1 mouse cellular context compared by ENCODE assay signal in the genomic region with DNA sequence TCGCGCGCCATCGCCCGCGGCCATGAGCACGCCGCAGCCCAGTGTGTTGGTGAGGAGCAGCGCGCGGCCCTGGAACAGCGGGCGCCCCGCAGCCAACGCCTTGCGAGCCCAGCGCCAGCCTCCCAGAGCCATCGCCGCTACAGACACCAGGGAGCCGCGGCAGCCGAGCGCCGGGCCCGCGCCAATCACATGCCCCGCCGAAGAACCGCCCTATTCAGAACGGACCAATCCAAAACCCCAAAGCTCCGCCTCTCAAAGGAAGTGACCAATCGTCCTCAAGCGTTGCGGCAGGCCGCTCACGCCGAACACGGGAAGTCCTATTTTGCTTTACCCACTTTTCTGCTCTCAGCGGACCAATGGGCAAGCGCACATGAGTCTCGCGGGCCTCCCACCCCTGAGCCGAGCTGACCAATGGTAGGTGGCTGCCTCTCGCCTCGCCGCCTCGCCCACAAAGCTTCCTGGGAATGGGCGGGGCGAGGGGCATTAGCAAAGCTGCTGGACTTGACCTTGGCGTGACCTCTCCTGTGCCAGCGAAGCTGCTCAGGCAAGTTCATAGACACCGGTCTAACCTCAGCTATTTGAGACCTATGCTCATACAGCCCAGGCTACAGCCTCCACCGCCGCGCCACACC.
TF ChIP-seq lines count a peak whose summit lies in the region.

TSS of gene Mpv17l2 (minus strand) at position 172 of the 632 bp plus-strand sequence.

TF ChIP-seq in myocyte, 11 proteins besides CTCF, POLR2A, EP300 and RAD21 (continued from another document):
- TF ChIP-seq MAX (IDR thresholded peaks at IDR 0.05; ENCODE audit: low read depth) (no peak), TCF12 (IDR thresholded peaks at IDR 0.05; ENCODE audit: insufficient read depth, poor library complexity, severe bottlenecking) (no peak)
TF ChIP-seq in myocyte: peak in this region for 5.
